Mouse (Mus musculus): ENCODE results near the gene Tas2r102.

Gene Tas2r102

DNA sequence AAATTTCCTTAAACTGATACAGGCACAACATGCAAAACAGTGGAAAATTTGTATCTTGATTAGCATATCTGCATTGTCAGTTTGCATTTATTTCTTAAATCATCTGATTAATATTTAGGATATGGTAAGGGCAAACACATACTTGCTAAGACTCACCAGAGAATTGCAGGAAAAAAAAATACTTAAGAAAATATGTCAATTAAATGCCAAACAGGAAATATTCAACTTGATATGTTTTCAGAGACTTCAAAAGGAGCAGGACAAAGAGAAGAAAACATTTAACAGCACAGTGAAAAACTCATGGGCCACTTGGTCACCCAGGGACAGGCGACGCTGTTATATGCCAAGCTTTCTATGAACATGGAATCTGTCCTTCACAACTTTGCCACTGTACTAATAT lies at the start of gene Tas2r102:
Gene Tas2r102, plus strand, starts transcription at position 301 of the 400 bp plus-strand sequence.
- no peak for DNase-seq (ENCODE audit: low spot score in 2 of 2)

DNA sequence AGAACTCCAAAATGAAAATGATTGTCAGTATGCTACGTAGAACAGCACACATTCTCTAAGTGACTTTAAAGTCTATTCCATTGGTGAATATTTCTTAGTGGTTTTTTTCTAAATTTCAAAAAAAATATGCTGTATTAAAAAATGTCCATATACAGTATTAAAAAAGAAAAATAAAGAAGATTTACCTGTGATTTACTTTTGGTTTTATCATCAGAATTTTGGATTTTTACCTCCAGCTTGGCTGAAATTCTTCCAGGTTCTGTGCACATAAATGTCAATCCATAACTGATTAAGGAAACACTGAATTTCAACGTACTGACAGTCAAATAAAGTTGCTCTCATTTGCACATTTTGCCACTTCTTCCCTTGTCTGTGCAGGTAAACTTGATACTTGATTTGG lies 24.0 kb upstream of the Tas2r102 start, which contains the start of gene Tas2r115:
Gene Tas2r115, minus strand, starts transcription at position 101 of the 400 bp plus-strand sequence.
- DNase-seq (ENCODE audit: low spot score in 2 of 2) = no peak

- DNase-seq (ENCODE audit: low spot score in 2 of 2) = no peak
These were observed 11.7 kb upstream of the Tas2r102 start for GRCm38 (mm10) chr6:132750206-132750605.

DNA sequence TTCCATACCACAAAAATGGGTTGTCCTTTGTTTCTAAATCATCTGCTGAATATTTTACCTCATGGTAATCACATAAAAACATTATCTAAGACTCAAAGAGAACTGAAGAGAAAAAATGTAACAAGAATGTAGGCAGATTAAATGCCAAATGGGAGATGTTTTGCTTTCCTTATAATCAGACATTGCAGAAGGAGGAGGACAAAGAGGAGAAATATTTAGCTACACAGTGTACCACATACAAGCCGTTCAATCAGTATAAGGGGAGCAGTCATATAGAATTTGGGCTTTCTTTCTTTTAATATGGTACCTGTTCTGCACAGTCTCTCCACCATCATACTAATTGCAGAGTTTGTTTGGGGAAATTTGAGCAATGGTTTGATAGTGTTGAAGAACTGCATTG lies 7.5 kb upstream of the Tas2r102 start, which contains the start of gene Tas2r124:
Gene Tas2r124, plus strand, starts transcription at position 301 of the 400 bp plus-strand sequence.
- no peak for DNase-seq (ENCODE audit: low spot score in 2 of 2)

DNA sequence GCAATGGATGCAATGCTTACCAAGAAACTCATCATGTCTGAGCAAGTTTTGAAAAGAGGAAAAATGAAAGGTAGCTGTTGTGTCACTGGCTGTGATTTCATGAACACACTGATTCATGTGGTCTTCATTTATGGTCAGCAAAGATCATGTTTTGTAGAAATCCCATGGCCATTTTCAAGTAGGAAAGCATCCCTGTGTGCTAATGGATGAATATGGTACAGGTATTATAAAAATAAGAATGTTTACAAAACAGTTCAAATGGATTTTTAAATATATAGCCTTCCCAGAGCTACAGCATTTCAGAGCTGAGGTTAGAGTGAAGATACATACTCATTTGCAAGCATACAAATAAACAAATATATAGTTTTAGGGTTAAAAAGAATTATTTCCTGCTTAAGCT lies 16.1 kb downstream of the Tas2r102 start, which contains the start of gene Tas2r136:
Gene Tas2r136, minus strand, starts transcription at position 101 of the 400 bp plus-strand sequence.
- no peak for DNase-seq (ENCODE audit: low spot score in 2 of 2)

- no peak for DNase-seq (ENCODE audit: low spot score in 2 of 2)
These were observed 33.5 kb downstream of the Tas2r102 start for GRCm38 (mm10) chr6:132795393-132795792.

DNA sequence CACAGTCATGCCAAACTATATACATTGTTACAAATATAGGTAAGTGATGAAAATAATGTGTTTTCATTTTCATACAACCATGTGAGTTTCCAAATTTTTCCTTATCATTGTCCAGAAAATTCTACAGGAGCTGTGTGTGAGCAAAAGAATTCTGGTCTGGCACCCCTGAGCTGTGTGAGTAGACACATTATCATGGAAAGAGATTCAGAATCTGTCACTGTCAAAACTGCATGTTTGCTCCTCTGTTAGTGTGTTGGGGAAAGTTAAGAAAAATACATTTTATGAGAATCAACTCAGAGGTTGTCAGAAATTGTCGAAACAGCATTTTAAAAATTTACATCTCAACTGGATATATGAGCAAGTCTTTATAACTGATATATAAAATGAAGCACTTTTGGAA lies 40.6 kb downstream of the Tas2r102 start, which contains the start of gene Tas2r117:
Gene Tas2r117, plus strand, starts transcription at position 301 of the 400 bp plus-strand sequence.
- DNase-seq (ENCODE audit: low spot score in 2 of 2) = no peak

Data from spleen, postnatal 10 days (tissue).